17 mouse cellular contexts compared by ENCODE assay signal in the genomic region with DNA sequence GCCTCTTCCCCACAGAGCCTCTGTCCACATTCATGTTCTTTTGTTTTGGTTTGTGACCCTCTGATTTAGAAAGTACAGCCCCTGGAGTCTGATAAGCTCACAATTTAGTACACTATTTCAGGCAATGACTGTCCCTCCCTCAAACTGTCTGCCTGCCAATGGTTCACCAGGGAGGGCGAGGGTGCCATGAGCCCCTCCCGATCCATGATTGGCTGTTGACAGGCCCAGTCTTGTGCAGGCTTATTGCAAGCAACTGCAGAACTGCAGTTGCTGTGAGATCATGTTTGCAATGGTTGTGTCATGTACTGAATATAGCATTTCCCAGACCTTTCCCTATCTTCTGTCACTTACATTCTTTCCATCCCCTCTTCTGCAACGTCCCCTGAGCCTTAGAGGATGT. TPM values are rescaled to one million over a fixed set of nuclear protein-coding genes. Genes with fewer than 3 reads are reported as not detected.
DNase-seq lines count a peak whose midpoint lies in the region; ATAC-seq and TF ChIP-seq lines count a peak whose summit lies in the region.
"Had no signal": no experiment of that assay in that cellular context is flagged by ENCODE, and none has a peak within 500 bp of the region (broad histone marks: within the 10 kb centered on the region; RNA-seq: fewer than 3 reads in every experiment).

No protein-coding gene starts in this region.

- no peaks in the 10 kb centered on the region for H3K9me3 ChIP-seq in embryonic facial prominence, embryonic 14.5 days (ENCODE audit: control insufficient read depth, low read length)
- no peaks in the 10 kb centered on the region for H3K9me3 ChIP-seq in embryonic facial prominence, embryonic 10.5 days
- no peaks in the 10 kb centered on the region for H3K9me3 ChIP-seq in heart, embryonic 16.5 days (replicated peaks; ENCODE audit: control insufficient read depth, low read length)
- no peaks in the 10 kb centered on the region for H3K9me3 ChIP-seq in intestine, postnatal 0 days (ENCODE audit: control insufficient read depth)
- H3K9me3 ChIP-seq: forebrain, embryonic 12.5 days; midbrain, embryonic 10.5 days; neural tube, embryonic 12.5 days had no signal

- intact Hi-C loops in left cerebral cortex, postnatal 4 days (cut with DNase I): no loop called here
- intact Hi-C loops in left cerebral cortex, postnatal 36 days (cut with DNase I): no loop called here

- 67% methylated on average over 3 of the region's 3 CpGs for WGBS in embryonic facial prominence, embryonic 14.5 days
- WGBS in embryonic facial prominence, embryonic 10.5 days: 77% methylated on average over 3 of the region's 3 CpGs
- WGBS in heart, embryonic 16.5 days: 27% methylated on average over 3 of the region's 3 CpGs
- WGBS in intestine, postnatal 0 days: 52% methylated on average over 3 of the region's 3 CpGs

- H3K4me1 ChIP-seq in embryonic facial prominence, embryonic 14.5 days (ENCODE audit: control insufficient read depth, insufficient read depth, low read length): no peaks in the 10 kb centered on the region
- no peaks in the 10 kb centered on the region for H3K4me1 ChIP-seq in embryonic facial prominence, embryonic 10.5 days
- H3K4me1 ChIP-seq in heart, embryonic 16.5 days (ENCODE audit: control insufficient read depth, insufficient read depth, low read length): no peaks in the 10 kb centered on the region
- no peaks in the 10 kb centered on the region for H3K4me1 ChIP-seq in intestine, postnatal 0 days (replicated peaks; ENCODE audit: control insufficient read depth, insufficient read depth, low read length)
- H3K4me1 ChIP-seq: forebrain, embryonic 12.5 days; midbrain, embryonic 10.5 days; neural tube, embryonic 12.5 days had no signal

- no peak overlapping the region for H3K9ac ChIP-seq in embryonic facial prominence, embryonic 14.5 days (ENCODE audit: low read depth, low read length)
- H3K9ac ChIP-seq in heart, embryonic 16.5 days (ENCODE audit: low read length): no peak overlapping the region
- no peak overlapping the region for H3K9ac ChIP-seq in intestine, postnatal 0 days (ENCODE audit: low read depth, low read length)
- H3K9ac ChIP-seq: forebrain, embryonic 12.5 days; neural tube, embryonic 12.5 days had no signal

- no peak overlapping the region for H3K27ac ChIP-seq in embryonic facial prominence, embryonic 14.5 days (replicated peaks; ENCODE audit: low read depth, low read length)
- H3K27ac ChIP-seq in embryonic facial prominence, embryonic 10.5 days (replicated peaks): no peak overlapping the region
- peak overlapping the region; percentile 60; the same call in 1 of the 2 replicates for H3K27ac ChIP-seq in heart, embryonic 16.5 days (ENCODE audit: low read length)
- H3K27ac ChIP-seq in intestine, postnatal 0 days (ENCODE audit: low read depth, low read length): no peak overlapping the region
- H3K27ac ChIP-seq: forebrain, embryonic 12.5 days; midbrain, embryonic 10.5 days; neural tube, embryonic 12.5 days had no signal

- no peaks in the 10 kb centered on the region; the same call in 1 of the 2 replicates for H3K27me3 ChIP-seq in embryonic facial prominence, embryonic 14.5 days (replicated peaks; ENCODE audit: control insufficient read depth, insufficient read depth, low read length)
- peaks cover 39% of the 10 kb centered on the region for H3K27me3 ChIP-seq in embryonic facial prominence, embryonic 10.5 days (replicated peaks; ENCODE audit: low read depth, poor library complexity, severe bottlenecking)
- no peaks in the 10 kb centered on the region for H3K27me3 ChIP-seq in heart, embryonic 16.5 days (ENCODE audit: control insufficient read depth, insufficient read depth, low read length)
- no peaks in the 10 kb centered on the region for H3K27me3 ChIP-seq in intestine, postnatal 0 days (replicated peaks; ENCODE audit: control insufficient read depth, insufficient read depth, low read length)
- H3K27me3 ChIP-seq: neural tube, embryonic 12.5 days had no signal

- no peak for TF ChIP-seq CTCF in intestine, postnatal 0 days (IDR thresholded peaks at IDR 0.05; ENCODE audit: low read depth)

- H3K4me3 ChIP-seq in embryonic facial prominence, embryonic 14.5 days (ENCODE audit: low read depth, low read length): no peak overlapping the region
- no peak overlapping the region for H3K4me3 ChIP-seq in embryonic facial prominence, embryonic 10.5 days
- no peak overlapping the region for H3K4me3 ChIP-seq in heart, embryonic 16.5 days (ENCODE audit: low read length)
- H3K4me3 ChIP-seq in intestine, postnatal 0 days (ENCODE audit: low read depth, low read length): no peak overlapping the region
- H3K4me3 ChIP-seq: forebrain, embryonic 12.5 days; midbrain, embryonic 10.5 days; neural tube, embryonic 12.5 days had no signal

- no peaks in the 10 kb centered on the region for H3K36me3 ChIP-seq in embryonic facial prominence, embryonic 14.5 days (ENCODE audit: control insufficient read depth, insufficient read depth, low read length)
- H3K36me3 ChIP-seq in embryonic facial prominence, embryonic 10.5 days (replicated peaks): no peaks in the 10 kb centered on the region
- H3K36me3 ChIP-seq in heart, embryonic 16.5 days (ENCODE audit: control insufficient read depth, insufficient read depth): no peaks in the 10 kb centered on the region
- no peaks in the 10 kb centered on the region for H3K36me3 ChIP-seq in intestine, postnatal 0 days (ENCODE audit: control insufficient read depth, insufficient read depth)
- H3K36me3 ChIP-seq: forebrain, embryonic 12.5 days; midbrain, embryonic 10.5 days; neural tube, embryonic 12.5 days had no signal

- DNase-seq in embryonic facial prominence, embryonic 14.5 days (ENCODE audit: low spot score): peak; percentile 17
- DNase-seq in embryonic facial prominence, embryonic 10.5 days (ENCODE audit: low spot score): no peak
- DNase-seq in left cerebral cortex, postnatal 4 days: peak; percentile 17
- no peak for DNase-seq in left cerebral cortex, postnatal 36 days (ENCODE audit: low spot score in 2 of 2)
- no peak for DNase-seq in urinary bladder, postnatal 36 days (ENCODE audit: low spot score in 2 of 2)
- DNase-seq in adrenal gland, adult 8-10 months: no peak
- DNase-seq: adrenal gland, postnatal 14 days; cerebellum, adult 8-10 months; kidney, adult 9 months; kidney, postnatal 4 days; lung, adult 18-20 months; lung, postnatal 36 days had no signal

- ATAC-seq in embryonic facial prominence, embryonic 14.5 days (ENCODE audit: low read depth): no peak
- peak; percentile 92 for ATAC-seq in heart, embryonic 16.5 days (replicated peaks; ENCODE audit: extremely low read depth, insufficient read depth, low FRiP score)
- ATAC-seq in intestine, postnatal 0 days: no peak

- H3K4me2 ChIP-seq in embryonic facial prominence, embryonic 14.5 days (ENCODE audit: low read depth, low read length): no peak overlapping the region
- 0 out of 2 replicates have a peak overlapping the region, but pooled peaks have one; percentile 14 for H3K4me2 ChIP-seq in heart, embryonic 16.5 days (ENCODE audit: low read depth, low read length)
- no peak overlapping the region for H3K4me2 ChIP-seq in intestine, postnatal 0 days (replicated peaks; ENCODE audit: low read depth)
- H3K4me2 ChIP-seq: forebrain, embryonic 12.5 days; neural tube, embryonic 12.5 days had no signal

RNA-seq across cellular contexts. Expression of gene Rps6ka3, which starts 12.4 kb away (rescaled TPM):
- polyA plus RNA-seq in embryonic facial prominence, embryonic 14.5 days (2014; fragmentation: Nextera tagmentation; extraction: Ambion mirVana): 9.2 and 11.1 TPM in 2 replicates
- 6.7 and 7.0 TPM in 2 replicates for polyA plus RNA-seq in embryonic facial prominence, embryonic 10.5 days (2016; fragmentation: Nextera tagmentation; extraction: Ambion mirVana)
- 10 to 100 TPM; 47.4 to 60.2 TPM for total RNA-seq in left cerebral cortex, postnatal 4 days (2021)
- 10 to 100 TPM; 46.8 to 54.4 TPM for total RNA-seq in left cerebral cortex, postnatal 36 days (2021)
- 5.5 and 5.7 TPM in 2 replicates for polyA plus RNA-seq in heart, embryonic 16.5 days (2015; fragmentation: Nextera tagmentation; extraction: Ambion mirVana)
- 4.9 TPM in 2 replicates for polyA plus RNA-seq in intestine, postnatal 0 days (2015; fragmentation: Nextera tagmentation; extraction: Ambion mirVana)
- total RNA-seq in adrenal gland, adult 8-10 months (2022): 10 to 100 TPM; 48.0 to 63.7 (median 55.0) TPM

Comparison
In these comparisons a context has a peak if more than half of its experiments do, and no peak if none do; other contexts are left out.
1. DNase-seq: peak in embryonic facial prominence, embryonic 14.5 days (single experiment) and left cerebral cortex, postnatal 4 days (single experiment); none in embryonic facial prominence, embryonic 10.5 days (single experiment), left cerebral cortex, postnatal 36 days (0 of 2), urinary bladder, postnatal 36 days (0 of 2) and adrenal gland, adult 8-10 months (single experiment).